Mouse (Mus musculus): ENCODE measurements at regions not wholly inside any gene's neighbourhood (a gene's known extent, or its start where the extent isn't known, plus 50 kb on each side); places are given as distances from the start of the nearest gene placed in this dataset.
A peak's percentile ranks its signal among the peaks of the same experiment; 100 is the strongest.

GRCm38 (mm10) chr9:93131620-93132200 is 589.7 kb downstream of the Plod2 start:
- H3K4me3 ChIP-seq (ENCODE audit: low read depth, low read length) = no peak overlapping the region
- H3K9ac ChIP-seq (replicated peaks; ENCODE audit: low read depth, low read length) = no peak overlapping the region
- ATAC-seq (ENCODE audit: low read depth) = no peak
- H3K4me1 ChIP-seq (ENCODE audit: control insufficient read depth, insufficient read depth, low read length) = no peaks in the 10 kb centered on the region
- no peaks in the 10 kb centered on the region for H3K9me3 ChIP-seq (ENCODE audit: control insufficient read depth, low read length)
- no peak overlapping the region for H3K4me2 ChIP-seq (ENCODE audit: low read depth, low read length)
- H3K27ac ChIP-seq (ENCODE audit: low read depth, low read length) = no peak overlapping the region
- no peaks in the 10 kb centered on the region for H3K27me3 ChIP-seq (ENCODE audit: control insufficient read depth, insufficient read depth, low read length)
- H3K36me3 ChIP-seq (ENCODE audit: control insufficient read depth, insufficient read depth, low read length) = no peaks in the 10 kb centered on the region

- no peaks in the 10 kb centered on the region for H3K4me1 ChIP-seq (ENCODE audit: control insufficient read depth, insufficient read depth, low read length)
- H3K9me3 ChIP-seq (ENCODE audit: control insufficient read depth, low read length) = no peaks in the 10 kb centered on the region
- no peak overlapping the region for H3K4me3 ChIP-seq (ENCODE audit: low read depth, low read length)
- WGBS = 88% methylated on average over 1 of the region's 1 CpGs
- H3K4me2 ChIP-seq (ENCODE audit: low read depth, low read length) = no peak overlapping the region
- H3K27ac ChIP-seq (ENCODE audit: low read depth, low read length) = no peak overlapping the region
- no peaks in the 10 kb centered on the region for H3K36me3 ChIP-seq (ENCODE audit: control insufficient read depth, insufficient read depth, low read length)
- no peaks in the 10 kb centered on the region for H3K27me3 ChIP-seq (ENCODE audit: control insufficient read depth, insufficient read depth, low read length)
- no peak for ATAC-seq (ENCODE audit: low read depth)
- no peak overlapping the region for H3K9ac ChIP-seq (replicated peaks; ENCODE audit: low read depth, low read length)
These were observed 594.3 kb downstream of the Plod2 start for GRCm38 (mm10) chr9:93136349-93136748.

GRCm38 (mm10) chr9:93170071-93170470 is 628.0 kb downstream of the Plod2 start:
- Histone ChIP-seq H3K27ac (ENCODE audit: low read depth, low read length) (no peak overlapping the region), H3K4me3 (ENCODE audit: low read depth, low read length) (no peak overlapping the region), H3K27me3 (ENCODE audit: control insufficient read depth, insufficient read depth, low read length) (no peaks in the 10 kb centered on the region), H3K9me3 (ENCODE audit: control insufficient read depth, low read length) (no peaks in the 10 kb centered on the region), H3K36me3 (ENCODE audit: control insufficient read depth, insufficient read depth, low read length) (no peaks in the 10 kb centered on the region), H3K9ac (replicated peaks; ENCODE audit: low read depth, low read length) (no peak overlapping the region), H3K4me1 (ENCODE audit: control insufficient read depth, insufficient read depth, low read length) (no peaks in the 10 kb centered on the region), H3K4me2 (ENCODE audit: low read depth, low read length) (no peak overlapping the region)
- no peak for ATAC-seq (ENCODE audit: low read depth)

- Histone ChIP-seq H3K4me1 (ENCODE audit: control insufficient read depth, insufficient read depth, low read length) (no peaks in the 10 kb centered on the region), H3K9ac (replicated peaks; ENCODE audit: low read depth, low read length) (no peak overlapping the region), H3K4me2 (ENCODE audit: low read depth, low read length) (no peak overlapping the region), H3K36me3 (ENCODE audit: control insufficient read depth, insufficient read depth, low read length) (no peaks in the 10 kb centered on the region), H3K4me3 (ENCODE audit: low read depth, low read length) (no peak overlapping the region), H3K27me3 (ENCODE audit: control insufficient read depth, insufficient read depth, low read length) (no peaks in the 10 kb centered on the region), H3K27ac (ENCODE audit: low read depth, low read length) (no peak overlapping the region), H3K9me3 (ENCODE audit: control insufficient read depth, low read length) (no peaks in the 10 kb centered on the region)
- no peak for ATAC-seq (ENCODE audit: low read depth)
- WGBS = 60% methylated on average over 1 of the region's 1 CpGs
These were observed 644.6 kb downstream of the Plod2 start for GRCm38 (mm10) chr9:93186638-93187037.

DNA sequence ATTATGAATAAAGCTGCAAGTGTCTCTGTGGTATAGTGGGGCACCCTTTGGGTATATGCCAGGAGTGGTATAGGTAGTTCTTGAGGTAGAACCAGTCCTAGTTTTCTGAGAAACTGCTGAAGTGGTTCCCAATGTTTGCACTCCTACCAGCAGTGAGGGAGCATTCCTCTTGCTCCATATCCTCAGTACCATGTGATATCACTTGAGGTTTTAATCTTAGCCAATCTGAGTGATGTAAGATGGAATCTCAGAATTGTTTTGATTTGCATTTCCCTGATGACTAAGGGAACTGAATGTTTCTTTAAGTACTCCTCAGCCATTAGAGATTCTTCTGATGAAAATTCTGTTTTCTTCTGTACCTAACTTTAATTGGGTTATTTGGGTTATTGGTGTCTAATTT is 690.5 kb downstream of the Plod2 start:
- no peaks in the 10 kb centered on the region for H3K36me3 ChIP-seq (ENCODE audit: control insufficient read depth, insufficient read depth, low read length)
- ATAC-seq (ENCODE audit: low read depth) = no peak
- H3K9ac ChIP-seq (replicated peaks; ENCODE audit: low read depth, low read length) = no peak overlapping the region
- H3K4me3 ChIP-seq (ENCODE audit: low read depth, low read length) = no peak overlapping the region
- H3K4me1 ChIP-seq (ENCODE audit: control insufficient read depth, insufficient read depth, low read length) = no peaks in the 10 kb centered on the region
- H3K27ac ChIP-seq (ENCODE audit: low read depth, low read length) = no peak overlapping the region
- no peak overlapping the region for H3K4me2 ChIP-seq (ENCODE audit: low read depth, low read length)
- no peaks in the 10 kb centered on the region for H3K27me3 ChIP-seq (ENCODE audit: control insufficient read depth, insufficient read depth, low read length)
- no peaks in the 10 kb centered on the region for H3K9me3 ChIP-seq (ENCODE audit: control insufficient read depth, low read length)

DNA sequence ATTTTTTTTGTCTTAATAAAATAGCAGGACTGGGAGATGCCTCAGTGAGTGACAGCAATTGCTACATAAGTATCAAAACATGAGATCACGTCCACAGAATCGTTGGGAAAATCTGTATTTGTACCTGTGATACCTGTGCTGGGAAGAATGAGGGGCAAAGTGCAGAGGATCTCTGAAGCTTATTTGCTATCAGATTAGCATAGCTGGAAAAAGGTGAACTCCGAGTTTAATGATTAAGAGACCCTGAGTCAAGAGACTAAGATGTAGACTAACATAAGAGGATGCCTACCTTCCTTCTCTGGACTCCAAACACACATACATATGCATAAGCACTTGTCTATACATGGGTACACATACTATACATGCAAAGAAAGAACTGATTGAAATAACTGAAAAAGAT is 710.1 kb downstream of the Plod2 start:
- no peak overlapping the region for H3K9ac ChIP-seq (replicated peaks; ENCODE audit: low read depth, low read length)
- no peak overlapping the region for H3K4me2 ChIP-seq (ENCODE audit: low read depth, low read length)
- ATAC-seq (ENCODE audit: low read depth) = no peak
- H3K27me3 ChIP-seq (ENCODE audit: control insufficient read depth, insufficient read depth, low read length) = no peaks in the 10 kb centered on the region
- H3K4me3 ChIP-seq (ENCODE audit: low read depth, low read length) = no peak overlapping the region
- no peak overlapping the region for H3K27ac ChIP-seq (ENCODE audit: low read depth, low read length)
- no peaks in the 10 kb centered on the region for H3K36me3 ChIP-seq (ENCODE audit: control insufficient read depth, insufficient read depth, low read length)
- 91% methylated on average over 3 of the region's 3 CpGs for WGBS
- H3K9me3 ChIP-seq (ENCODE audit: control insufficient read depth, low read length) = no peaks in the 10 kb centered on the region
- no peaks in the 10 kb centered on the region for H3K4me1 ChIP-seq (ENCODE audit: control insufficient read depth, insufficient read depth, low read length)

GRCm38 (mm10) chr9:93297332-93297731 is 755.3 kb downstream of the Plod2 start:
- H3K27me3 ChIP-seq (ENCODE audit: control insufficient read depth, insufficient read depth, low read length) = no peaks in the 10 kb centered on the region
- H3K36me3 ChIP-seq (ENCODE audit: control insufficient read depth, insufficient read depth, low read length) = no peaks in the 10 kb centered on the region
- whole genome bisulfite sequencing = 64% methylated on average over 2 of the region's 2 CpGs
- no peak overlapping the region for H3K27ac ChIP-seq (ENCODE audit: low read depth, low read length)
- no peak overlapping the region for H3K4me3 ChIP-seq (ENCODE audit: low read depth, low read length)
- H3K4me1 ChIP-seq (ENCODE audit: control insufficient read depth, insufficient read depth, low read length) = no peaks in the 10 kb centered on the region
- H3K9me3 ChIP-seq (ENCODE audit: control insufficient read depth, low read length) = no peaks in the 10 kb centered on the region
- no peak overlapping the region for H3K4me2 ChIP-seq (ENCODE audit: low read depth, low read length)
- H3K9ac ChIP-seq (replicated peaks; ENCODE audit: low read depth, low read length) = no peak overlapping the region
- no peak for ATAC-seq (ENCODE audit: low read depth)

GRCm38 (mm10) chr9:93306753-93307152 is 764.7 kb downstream of the Plod2 start:
- no peak overlapping the region for H3K4me3 ChIP-seq (ENCODE audit: low read depth, low read length)
- H3K9ac ChIP-seq (replicated peaks; ENCODE audit: low read depth, low read length) = no peak overlapping the region

GRCm38 (mm10) chr9:93328997-93329682 is 787.1 kb downstream of the Plod2 start:
- Histone ChIP-seq H3K9ac (replicated peaks; ENCODE audit: low read depth, low read length) (no peak overlapping the region), H3K27ac (ENCODE audit: low read depth, low read length) (no peak overlapping the region), H3K36me3 (ENCODE audit: control insufficient read depth, insufficient read depth, low read length) (no peaks in the 10 kb centered on the region), H3K4me1 (ENCODE audit: control insufficient read depth, insufficient read depth, low read length) (no peaks in the 10 kb centered on the region), H3K4me3 (ENCODE audit: low read depth, low read length) (no peak overlapping the region), H3K4me2 (ENCODE audit: low read depth, low read length) (no peak overlapping the region), H3K27me3 (ENCODE audit: control insufficient read depth, insufficient read depth, low read length) (no peaks in the 10 kb centered on the region), H3K9me3 (ENCODE audit: control insufficient read depth, low read length) (no peaks in the 10 kb centered on the region)
- WGBS = 38% methylated on average over 2 of the region's 2 CpGs
- ATAC-seq (ENCODE audit: low read depth) = peak; percentile 49; the same call in 1 of the 2 replicates

More at GRCm38 (mm10) chr9:93306753-93307152, 764.7 kb downstream of the Plod2 start:
- no peak overlapping the region for H3K4me2 ChIP-seq (ENCODE audit: low read depth, low read length)
- H3K9me3 ChIP-seq (ENCODE audit: control insufficient read depth, low read length) = no peaks in the 10 kb centered on the region
- no peaks in the 10 kb centered on the region for H3K27me3 ChIP-seq (ENCODE audit: control insufficient read depth, insufficient read depth, low read length)
- no peaks in the 10 kb centered on the region for H3K4me1 ChIP-seq (ENCODE audit: control insufficient read depth, insufficient read depth, low read length)
- 49% methylated on average over 2 of the region's 2 CpGs for WGBS
- H3K36me3 ChIP-seq (ENCODE audit: control insufficient read depth, insufficient read depth, low read length) = no peaks in the 10 kb centered on the region
- no peak for ATAC-seq (ENCODE audit: low read depth)
- H3K27ac ChIP-seq (ENCODE audit: low read depth, low read length) = no peak overlapping the region
